Mouse (Mus musculus) heart, embryonic 15.5 days (tissue): ENCODE measurements at regions not wholly inside any gene's neighbourhood (a gene's known extent, or its start where the extent isn't known, plus 50 kb on each side); places are given as distances from the start of the nearest gene placed in this dataset.

Source experiments
- ATAC-seq: fragments of 200-750 bp; cut with Nextera tagmentation; replicated peaks from 2 replicates; pipeline ENCODE4 v1.8.0; 2017; ENCODE audit warnings: low read depth, moderate TSS enrichment; ENCODE audit not compliant: insufficient number of reproducible peaks, insufficient read depth, low FRiP score
- H3K27ac ChIP-seq: fragments of 300-500 bp; sonication (generic); 2 replicates; pipeline ENCODE4 v1.5.1; 2015; ENCODE audit warnings: mild to moderate bottlenecking, inconsistent platforms
- H3K27me3 ChIP-seq: fragments of 300-500 bp; sonication (generic); 2 replicates; pipeline ENCODE4 v1.6.1; 2015; ENCODE audit warnings: inconsistent platforms
- H3K36me3 ChIP-seq: fragments of 300-500 bp; sonication (generic); 2 replicates; pipeline ENCODE4 v1.6.1; 2015; ENCODE audit warnings: mild to moderate bottlenecking, inconsistent platforms
- H3K4me1 ChIP-seq: fragments of 300-500 bp; sonication (generic); replicated peaks from 2 replicates; pipeline ENCODE4 v1.6.1; 2015; ENCODE audit warnings: inconsistent platforms
- H3K4me2 ChIP-seq: fragments of 300-500 bp; sonication (generic); 2 replicates; pipeline ENCODE4 v1.6.1; 2015; ENCODE audit warnings: inconsistent platforms, mild to moderate bottlenecking, moderate library complexity
- H3K4me3 ChIP-seq: fragments of 300-500 bp; sonication (generic); 2 replicates; pipeline ENCODE4 v1.5.1; 2015; ENCODE audit warnings: mild to moderate bottlenecking, inconsistent platforms
- H3K9ac ChIP-seq: fragments of 300-500 bp; sonication (generic); 2 replicates; pipeline ENCODE4 v1.6.1; 2015; ENCODE audit warnings: mild to moderate bottlenecking, inconsistent platforms
- H3K9me3 ChIP-seq: fragments of 300-500 bp; sonication (generic); replicated peaks from 2 replicates; pipeline ENCODE4 v1.6.1; 2016; ENCODE audit warnings: inconsistent platforms
- WGBS: fragments of 180-500 bp; shearing (Covaris S2); methylation state at CpG from one replicate; pipeline ENCODE4 v1.1.7; 2015; ENCODE audit warnings: mixed read lengths; 5-methylcytosine and 5-hydroxymethylcytosine counted together

- WGBS, result 58% methylated on average over 3 of the region's 3 CpGs
- no peaks in the 10 kb centered on the region for H3K9me3 ChIP-seq
- ATAC-seq, result peak; percentile 22
These were observed 62.1 kb downstream of the 4933412E24Rik start for GRCm38 (mm10) chr15:59954345-59954744.

GRCm38 (mm10) chr15:59953857-59954256, 62.6 kb downstream of the 4933412E24Rik start:
- Histone ChIP-seq H3K9me3 (no peaks in the 10 kb centered on the region), H3K4me3 (no peak overlapping the region), H3K36me3 (no peaks in the 10 kb centered on the region), H3K27me3 (no peaks in the 10 kb centered on the region), H3K9ac (no peak overlapping the region), H3K27ac (no peak overlapping the region), H3K4me2 (no peak overlapping the region), H3K4me1 (no peaks in the 10 kb centered on the region)
- ATAC-seq, result no peak
- WGBS, result 17% methylated on average over 4 of the region's 4 CpGs

More at GRCm38 (mm10) chr15:59954345-59954744, 62.1 kb downstream of the 4933412E24Rik start:
- no peaks in the 10 kb centered on the region for H3K27me3 ChIP-seq
- no peaks in the 10 kb centered on the region for H3K36me3 ChIP-seq
- no peak overlapping the region for H3K4me3 ChIP-seq
- no peaks in the 10 kb centered on the region for H3K4me1 ChIP-seq
- no peak overlapping the region for H3K9ac ChIP-seq
- no peak overlapping the region for H3K27ac ChIP-seq
- H3K4me2 ChIP-seq, result no peak overlapping the region

GRCm38 (mm10) chr15:59950617-59951216, 65.7 kb downstream of the 4933412E24Rik start:
- no peak overlapping the region for H3K27ac ChIP-seq
- no peak overlapping the region for H3K9ac ChIP-seq
- no peak overlapping the region; the same call in 1 of the 2 replicates for H3K4me2 ChIP-seq
- WGBS, result 80% methylated on average over 3 of the region's 3 CpGs
- H3K4me1 ChIP-seq, result no peaks in the 10 kb centered on the region
- no peak overlapping the region for H3K4me3 ChIP-seq
- H3K9me3 ChIP-seq, result no peaks in the 10 kb centered on the region
- H3K27me3 ChIP-seq, result no peaks in the 10 kb centered on the region
- H3K36me3 ChIP-seq, result no peaks in the 10 kb centered on the region
- no peak for ATAC-seq

DNA sequence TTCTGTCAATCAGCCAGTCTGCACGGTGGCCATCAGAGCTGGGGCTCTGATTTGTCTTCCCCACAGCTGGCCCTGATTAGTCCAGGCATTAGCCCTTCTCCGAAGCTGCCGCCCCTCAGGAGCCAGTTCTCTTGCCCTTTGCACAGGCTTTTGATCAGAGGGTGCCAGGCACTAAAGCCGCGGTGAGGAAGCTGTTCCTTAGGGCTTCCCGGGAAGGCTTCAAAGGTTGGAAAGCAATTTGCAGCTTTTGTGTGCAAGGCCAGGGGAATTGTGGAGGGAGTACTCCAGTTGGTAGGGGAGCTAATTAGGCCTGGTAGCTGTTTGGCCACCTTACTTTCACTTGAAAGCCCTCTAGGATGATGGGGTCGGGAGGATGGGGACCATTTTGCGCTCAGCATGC, 71.2 kb downstream of the 4933412E24Rik start:
- H3K9ac ChIP-seq, result no peak overlapping the region
- H3K9me3 ChIP-seq, result no peaks in the 10 kb centered on the region
- WGBS, result 19% methylated on average over 8 of the region's 8 CpGs
- no peak overlapping the region for H3K4me2 ChIP-seq
- ATAC-seq, result no peak
- no peak overlapping the region for H3K27ac ChIP-seq
- no peaks in the 10 kb centered on the region for H3K27me3 ChIP-seq
- no peaks in the 10 kb centered on the region for H3K36me3 ChIP-seq
- no peak overlapping the region for H3K4me3 ChIP-seq
- no peaks in the 10 kb centered on the region for H3K4me1 ChIP-seq

- no peaks in the 10 kb centered on the region for H3K27me3 ChIP-seq
- no peak overlapping the region for H3K27ac ChIP-seq
- no peak overlapping the region for H3K4me2 ChIP-seq
- no peaks in the 10 kb centered on the region for H3K9me3 ChIP-seq
- no peaks in the 10 kb centered on the region for H3K36me3 ChIP-seq
- ATAC-seq, result no peak
- WGBS, result 30% methylated on average over 5 of the region's 5 CpGs
- H3K9ac ChIP-seq, result no peak overlapping the region
- no peak overlapping the region for H3K4me3 ChIP-seq
- H3K4me1 ChIP-seq, result no peaks in the 10 kb centered on the region
These were observed 79.9 kb downstream of the 4933412E24Rik start for GRCm38 (mm10) chr15:59936486-59936885.

GRCm38 (mm10) chr15:59913860-59914259, 102.6 kb downstream of the 4933412E24Rik start:
- no peak overlapping the region for H3K4me3 ChIP-seq
- WGBS, result 61% methylated on average over 4 of the region's 4 CpGs
- H3K9ac ChIP-seq, result no peak overlapping the region
- H3K27ac ChIP-seq, result no peak overlapping the region
- no peaks in the 10 kb centered on the region for H3K36me3 ChIP-seq
- H3K4me2 ChIP-seq, result no peak overlapping the region
- ATAC-seq, result no peak
- no peaks in the 10 kb centered on the region for H3K9me3 ChIP-seq
- no peaks in the 10 kb centered on the region for H3K4me1 ChIP-seq
- H3K27me3 ChIP-seq, result no peaks in the 10 kb centered on the region

- 69% methylated on average over 2 of the region's 2 CpGs for WGBS
- no peak overlapping the region for H3K4me3 ChIP-seq
- no peak overlapping the region for H3K4me2 ChIP-seq
- no peak overlapping the region for H3K9ac ChIP-seq
- H3K36me3 ChIP-seq, result no peaks in the 10 kb centered on the region
- H3K4me1 ChIP-seq, result no peaks in the 10 kb centered on the region
- no peaks in the 10 kb centered on the region for H3K27me3 ChIP-seq
- no peaks in the 10 kb centered on the region for H3K9me3 ChIP-seq
- H3K27ac ChIP-seq, result no peak overlapping the region
- no peak for ATAC-seq
These were observed 108.1 kb downstream of the 4933412E24Rik start for GRCm38 (mm10) chr15:59908300-59908699.

GRCm38 (mm10) chr15:59905832-59906797, 110.3 kb downstream of the 4933412E24Rik start:
- H3K27ac ChIP-seq, result no peak overlapping the region
- 75% methylated on average over 9 of the region's 9 CpGs for WGBS
- H3K36me3 ChIP-seq, result no peaks in the 10 kb centered on the region
- no peaks in the 10 kb centered on the region for H3K9me3 ChIP-seq
- no peaks in the 10 kb centered on the region for H3K27me3 ChIP-seq
- no peak overlapping the region for H3K4me3 ChIP-seq
- no peak for ATAC-seq
- no peak overlapping the region for H3K9ac ChIP-seq
- no peaks in the 10 kb centered on the region for H3K4me1 ChIP-seq
- H3K4me2 ChIP-seq, result no peak overlapping the region

DNA sequence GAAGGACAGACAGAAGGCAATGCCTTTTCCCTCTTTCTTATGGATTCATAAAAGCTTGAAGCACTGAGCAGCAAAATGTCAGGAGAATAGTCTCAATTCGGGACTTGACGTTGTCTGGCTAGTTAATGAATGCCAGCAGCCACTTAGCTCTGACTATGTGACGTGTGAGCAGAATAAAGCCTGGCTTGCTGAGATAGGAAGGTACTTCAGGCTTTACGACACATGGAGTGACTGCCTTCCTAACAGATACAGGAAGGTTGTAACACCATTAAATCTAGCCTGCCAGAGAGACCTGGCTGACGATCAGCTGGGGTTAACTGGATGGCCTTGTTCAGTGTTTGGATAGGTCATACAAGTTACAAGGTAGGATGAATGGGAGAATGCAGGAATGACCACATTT, 111.7 kb downstream of the 4933412E24Rik start:
- no peak for ATAC-seq
- H3K9me3 ChIP-seq, result no peaks in the 10 kb centered on the region
- no peak overlapping the region for H3K4me3 ChIP-seq
- no peaks in the 10 kb centered on the region for H3K4me1 ChIP-seq
- H3K27ac ChIP-seq, result no peak overlapping the region
- no peak overlapping the region for H3K4me2 ChIP-seq
- H3K36me3 ChIP-seq, result no peaks in the 10 kb centered on the region
- no peak overlapping the region for H3K9ac ChIP-seq
- H3K27me3 ChIP-seq, result no peaks in the 10 kb centered on the region
- WGBS, result 37% methylated on average over 5 of the region's 5 CpGs

DNA sequence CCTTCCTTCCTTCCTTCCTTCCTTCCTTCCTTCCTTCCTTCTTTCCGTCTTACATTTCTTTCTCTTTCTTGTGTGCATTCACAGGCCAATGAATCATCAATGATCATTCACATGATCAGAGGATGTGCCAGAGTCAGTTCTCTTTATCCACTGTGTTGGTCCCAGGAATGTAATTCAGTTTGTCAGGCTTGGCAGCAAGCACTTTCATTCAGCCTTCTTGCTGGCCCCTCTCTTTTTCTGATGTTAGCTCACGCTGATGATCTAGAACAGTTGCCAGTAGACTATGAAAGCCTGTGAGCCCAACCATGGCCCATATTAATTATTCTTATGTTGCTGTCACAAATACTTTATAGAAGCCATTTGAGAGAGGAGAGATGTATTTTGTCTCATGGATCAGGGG, 127.4 kb downstream of the 4933412E24Rik start:
- 93% methylated on average over 2 of the region's 2 CpGs for WGBS
- no peak for ATAC-seq
- no peaks in the 10 kb centered on the region for H3K36me3 ChIP-seq
- H3K27me3 ChIP-seq, result no peaks in the 10 kb centered on the region
- H3K27ac ChIP-seq, result no peak overlapping the region
- no peak overlapping the region for H3K4me3 ChIP-seq
- no peaks in the 10 kb centered on the region for H3K4me1 ChIP-seq
- no peaks in the 10 kb centered on the region for H3K9me3 ChIP-seq
- no peak overlapping the region for H3K9ac ChIP-seq
- no peak overlapping the region for H3K4me2 ChIP-seq

- 18% methylated on average over 2 of the region's 2 CpGs for WGBS
- Histone ChIP-seq H3K4me2 (no peak overlapping the region), H3K27me3 (no peaks in the 10 kb centered on the region), H3K4me3 (no peak overlapping the region), H3K4me1 (no peaks in the 10 kb centered on the region), H3K36me3 (no peaks in the 10 kb centered on the region), H3K9me3 (no peaks in the 10 kb centered on the region), H3K27ac (no peak overlapping the region), H3K9ac (no peak overlapping the region)
- ATAC-seq, result no peak
These were observed 128.3 kb downstream of the 4933412E24Rik start for GRCm38 (mm10) chr15:59888131-59888459.
